8 mouse cellular contexts compared by ENCODE assay signal in genomic region chr7:80370649-80371040, GRCm38 (mm10). TPM values are rescaled to one million over a fixed set of nuclear protein-coding genes. Genes with fewer than 3 reads are reported as not detected.
A peak's percentile ranks its signal among the peaks of the same experiment; 100 is the strongest.
DNase-seq lines count a peak whose midpoint lies in the region; ATAC-seq and TF ChIP-seq lines count a peak whose summit lies in the region.

No protein-coding gene starts in this region.

- H3K4me2 ChIP-seq in hindbrain, embryonic 14.5 days (replicated peaks): peak overlapping the region; percentile 82

- peak; percentile 85 for TF ChIP-seq POLR2A in cerebellum, adult 2 months (IDR thresholded peaks at IDR 0.05; ENCODE audit: borderline replicate concordance, insufficient read depth, low read length)

- TF ChIP-seq CTCF in cerebellum, adult 2 months (IDR thresholded peaks at IDR 0.05; ENCODE audit: borderline replicate concordance, insufficient read depth, low read depth, low read length): no peak
- no peak for TF ChIP-seq CTCF in left cerebral cortex, adult 2 months (IDR thresholded peaks at IDR 0.05)

- intact Hi-C loops in left cerebral cortex, adult 2 months (cut with DNase I): loop anchor here (2.0 to 10.0 kb wide), 2 partner anchors 30 to 226 kb away; partner anchors contain the start of gene Unc45a

- peak overlapping the region; percentile 87 for H3K4me3 ChIP-seq in cerebellum, adult 2 months (replicated peaks; ENCODE audit: insufficient read depth, low read depth, low read length)
- peak overlapping the region; percentile 68 for H3K4me3 ChIP-seq in hindbrain, embryonic 14.5 days (replicated peaks; ENCODE audit: low read length)
- H3K4me3 ChIP-seq in left cerebral cortex, adult 2 months: peak overlapping the region; percentile 85
- peak overlapping the region; percentile 45 for H3K4me3 ChIP-seq in macrophage (ENCODE audit: inconsistent target)

- no peaks in the 10 kb centered on the region for H3K27me3 ChIP-seq in cerebellum, adult 2 months (ENCODE audit: control insufficient read depth, insufficient read depth, low read length)
- no peaks in the 10 kb centered on the region for H3K27me3 ChIP-seq in hindbrain, embryonic 14.5 days (ENCODE audit: control insufficient read depth, insufficient read depth, low read length)

- no peaks in the 10 kb centered on the region for H3K9me3 ChIP-seq in hindbrain, embryonic 14.5 days (ENCODE audit: control insufficient read depth, low read length)

- ATAC-seq in hindbrain, embryonic 14.5 days (ENCODE audit: low FRiP score): peak; percentile 31

- peaks cover 31% of the 10 kb centered on the region for H3K36me3 ChIP-seq in hindbrain, embryonic 14.5 days (replicated peaks; ENCODE audit: control insufficient read depth, insufficient read depth)
- peaks cover 27% of the 10 kb centered on the region for H3K36me3 ChIP-seq in macrophage (ENCODE audit: inconsistent target)

- H3K79me2 ChIP-seq in macrophage (ENCODE audit: inconsistent target): no peaks in the 10 kb centered on the region

- peak; percentile 50 for DNase-seq in MEL-GATA-1-ER (ENCODE audit: extremely low read depth, low read depth)
- peak; percentile 93 to 95 for DNase-seq in cerebellum, adult 2 months
- DNase-seq in frontal cortex, postnatal 25 days (ENCODE audit: low spot score in 2 of 2): peak; percentile 68 to 70
- peak; percentile 68 for DNase-seq in hindbrain, embryonic 14.5 days (ENCODE audit: low spot score)
- DNase-seq in left cerebral cortex, adult 2 months (ENCODE audit: extremely low spot score in 1 of 2, low spot score in 2 of 2): peak; percentile 82 to 86
- DNase-seq in right cerebral cortex, adult 18-20 months: peak; percentile 88
- DNase-seq in urinary bladder, postnatal 14 days (ENCODE audit: low spot score): peak; percentile 84

- under 1% methylated on average over 31 of the region's 31 CpGs for WGBS in cerebellum, adult 2 months
- WGBS in hindbrain, embryonic 14.5 days: under 1% methylated on average over 26 of the region's 31 CpGs
- whole genome bisulfite sequencing in macrophage (ENCODE audit: missing documents): 0% methylated on average over 24 of the region's 31 CpGs

- peak overlapping the region; percentile 81 for H3K9ac ChIP-seq in hindbrain, embryonic 14.5 days

- peaks cover 29% of the 10 kb centered on the region for H3K4me1 ChIP-seq in cerebellum, adult 2 months (ENCODE audit: control insufficient read depth, insufficient read depth, low read length)
- H3K4me1 ChIP-seq in hindbrain, embryonic 14.5 days (replicated peaks; ENCODE audit: control insufficient read depth, insufficient read depth, low read length): peaks cover 16% of the 10 kb centered on the region

- H3K27ac ChIP-seq in cerebellum, adult 2 months (ENCODE audit: insufficient read depth, low read length): peak overlapping the region; percentile 98
- peak overlapping the region; percentile 80 for H3K27ac ChIP-seq in hindbrain, embryonic 14.5 days
- H3K27ac ChIP-seq in left cerebral cortex, adult 2 months: peak overlapping the region; percentile 95
- H3K27ac ChIP-seq in macrophage: peak overlapping the region; percentile 80

RNA-seq across cellular contexts. Expression of gene Man2a2, which starts 0.5 kb away (rescaled TPM):
- polyA plus RNA-seq in cerebellum, adult 2 months (2012; rRNA removed): 167 and 188 TPM in 2 replicates
- 18.9 and 21.6 TPM in 2 replicates for polyA plus RNA-seq in hindbrain, embryonic 14.5 days (2014; fragmentation: Nextera tagmentation; extraction: Ambion mirVana)
- 100 to 1,000 TPM; 152 to 157 TPM for total RNA-seq in left cerebral cortex, adult 2 months (2021)
- 100 to 1,000 TPM in 16 of 26 experiments, 10 to 100 TPM in 10; 16.5 to 452 (median 118) TPM for total RNA-seq in macrophage (2018; cell fraction: chromatin; rRNA removed)
- 10 to 100 TPM; 10.2 to 96.2 (median 35.6) TPM for total RNA-seq in macrophage (2018; cell fraction: cytosol; rRNA removed)
- 100 to 1,000 TPM in 9 of 26 experiments, 10 to 100 TPM in 17; 18.0 to 266 (median 60.2) TPM for total RNA-seq in macrophage (2018; cell fraction: nucleus; rRNA removed)
- polyA plus RNA-seq in macrophage (2018): 15.9 to 83.7 TPM (median 73.2 TPM) in 3 replicates

RNA-seq across cellular contexts. Expression of gene Fes, which starts 17.1 kb away (rescaled TPM):
- 4.2 and 4.9 TPM in 2 replicates for polyA plus RNA-seq in cerebellum, adult 2 months (2012; rRNA removed)
- polyA plus RNA-seq in hindbrain, embryonic 14.5 days (2014; fragmentation: Nextera tagmentation; extraction: Ambion mirVana): 3.8 and 4.6 TPM in 2 replicates
- 1 to 10 TPM; 5.3 to 6.8 TPM for total RNA-seq in left cerebral cortex, adult 2 months (2021)
- 100 to 1,000 TPM; 233 to 743 (median 466) TPM for total RNA-seq in macrophage (2018; cell fraction: chromatin; rRNA removed)
- total RNA-seq in macrophage (2018; cell fraction: cytosol; rRNA removed): 100 to 1,000 TPM in 17 of 26 experiments, 10 to 100 TPM in 9; 77.5 to 143 (median 115) TPM
- 100 to 1,000 TPM; 141 to 390 (median 271) TPM for total RNA-seq in macrophage (2018; cell fraction: nucleus; rRNA removed)
- 96.8 to 128 TPM (median 114 TPM) in 3 replicates for polyA plus RNA-seq in macrophage (2018)

RNA-seq across cellular contexts. Expression of gene Hddc3, which starts 27.7 kb away (rescaled TPM):
- polyA plus RNA-seq in cerebellum, adult 2 months (2012; rRNA removed): 57.7 and 61.0 TPM in 2 replicates
- 18.7 and 23.4 TPM in 2 replicates for polyA plus RNA-seq in hindbrain, embryonic 14.5 days (2014; fragmentation: Nextera tagmentation; extraction: Ambion mirVana)
- total RNA-seq in left cerebral cortex, adult 2 months (2021): 10 to 100 TPM; 46.4 to 56.4 TPM
- 10 to 100 TPM in 18 of 26 experiments, 1 to 10 TPM in 8; 5.5 to 39.3 (median 13.0) TPM for total RNA-seq in macrophage (2018; cell fraction: chromatin; rRNA removed)
- total RNA-seq in macrophage (2018; cell fraction: cytosol; rRNA removed): 10 to 100 TPM in 2 of 26 experiments, 1 to 10 TPM in 24; 3.4 to 10.3 (median 6.3) TPM
- total RNA-seq in macrophage (2018; cell fraction: nucleus; rRNA removed): 10 to 100 TPM in 9 of 26 experiments, 1 to 10 TPM in 17; 2.0 to 26.1 (median 8.0) TPM
- polyA plus RNA-seq in macrophage (2018): 6.0 to 14.5 TPM (median 10.1 TPM) in 3 replicates

RNA-seq across cellular contexts. Expression of gene Unc45a, which starts 29.8 kb away (rescaled TPM):
- 81.8 and 97.8 TPM in 2 replicates for polyA plus RNA-seq in cerebellum, adult 2 months (2012; rRNA removed)
- polyA plus RNA-seq in hindbrain, embryonic 14.5 days (2014; fragmentation: Nextera tagmentation; extraction: Ambion mirVana): 43.3 and 43.9 TPM in 2 replicates
- 10 to 100 TPM; 37.7 to 43.7 TPM for total RNA-seq in left cerebral cortex, adult 2 months (2021)
- total RNA-seq in macrophage (2018; cell fraction: chromatin; rRNA removed): 10 to 100 TPM; 18.0 to 61.1 (median 36.9) TPM
- total RNA-seq in macrophage (2018; cell fraction: cytosol; rRNA removed): 10 to 100 TPM; 11.1 to 24.4 (median 17.7) TPM
- 10 to 100 TPM; 15.6 to 55.1 (median 26.9) TPM for total RNA-seq in macrophage (2018; cell fraction: nucleus; rRNA removed)
- 14.3 to 19.5 TPM (median 16.2 TPM) in 3 replicates for polyA plus RNA-seq in macrophage (2018)

RNA-seq across cellular contexts. Expression of gene Furin, which starts 34.6 kb away (rescaled TPM):
- polyA plus RNA-seq in cerebellum, adult 2 months (2012; rRNA removed): 34.4 and 37.3 TPM in 2 replicates
- 6.0 and 6.7 TPM in 2 replicates for polyA plus RNA-seq in hindbrain, embryonic 14.5 days (2014; fragmentation: Nextera tagmentation; extraction: Ambion mirVana)
- 10 to 100 TPM; 38.0 to 40.7 TPM for total RNA-seq in left cerebral cortex, adult 2 months (2021)
- 100 to 1,000 TPM in 15 of 26 experiments, 10 to 100 TPM in 11; 45.1 to 380 (median 113) TPM for total RNA-seq in macrophage (2018; cell fraction: chromatin; rRNA removed)
- 100 to 1,000 TPM in 8 of 26 experiments, 10 to 100 TPM in 18; 48.1 to 244 (median 82.1) TPM for total RNA-seq in macrophage (2018; cell fraction: cytosol; rRNA removed)
- total RNA-seq in macrophage (2018; cell fraction: nucleus; rRNA removed): 100 to 1,000 TPM in 22 of 26 experiments, 10 to 100 TPM in 4; 71.1 to 321 (median 139) TPM
- polyA plus RNA-seq in macrophage (2018): 37.1 to 65.0 TPM (median 49.0 TPM) in 3 replicates

Comparison
In these comparisons a context has a peak if more than half of its experiments do, and no peak if none do; other contexts are left out.
1. Peak in every context shown above with its lines: DNase-seq, ATAC-seq, H3K4me3 ChIP-seq and H3K27ac ChIP-seq.
2. RNA of gene Fes, which starts 17.1 kb away (polyA plus RNA-seq): 96.8 to 128 TPM in macrophage; 3.8 to 4.6 TPM in hindbrain, embryonic 14.5 days and 4.2 to 4.9 TPM in cerebellum, adult 2 months; every median in the first group is over 10 times any median in the second.